Mouse (Mus musculus): ENCODE results near the gene Hoxa10. TPM values are rescaled to one million over a fixed set of nuclear protein-coding genes. Genes with fewer than 3 reads are reported as not detected.

The Hoxa10 gene
- polyA plus RNA-seq, 1 experiment: 15.8 TPM

GRCm38 (mm10) chr6:52247766-52248637, 7.3 kb upstream of the Hoxa10 start:
- no peaks in the 10 kb centered on the region for H3K27me3 ChIP-seq (ENCODE audit: control insufficient read depth, insufficient read depth, insufficient read length)
- peak overlapping the region; percentile 90 for H3K4me3 ChIP-seq

GRCm38 (mm10) chr6:52246916-52247315, 6.3 kb upstream of the Hoxa10 start:
- Histone ChIP-seq H3ac (ENCODE audit: control insufficient read depth, insufficient read length) (peak overlapping the region; percentile 73), H3K4me2 (ENCODE audit: low read depth) (peak overlapping the region; percentile 90), H3K79me2 (ENCODE audit: control insufficient read depth, insufficient read depth) (peaks cover 49% of the 10 kb centered on the region), H3K36me3 (ENCODE audit: control insufficient read depth, insufficient read depth) (no peaks in the 10 kb centered on the region), H3K4me3 (peak overlapping the region; percentile 90), H3K27me3 (ENCODE audit: control insufficient read depth, insufficient read depth, insufficient read length) (no peaks in the 10 kb centered on the region)
- no peak for TF ChIP-seq SRF (IDR thresholded peaks at IDR 0.05; ENCODE audit: control insufficient read depth, insufficient read length, low read depth)
- no peak for TF ChIP-seq USF1 (IDR thresholded peaks at IDR 0.05; ENCODE audit: low read depth)
- TF ChIP-seq E2F4 (IDR thresholded peaks at IDR 0.05; ENCODE audit: insufficient read depth): no peak
- TF ChIP-seq TCF12 (IDR thresholded peaks at IDR 0.05; ENCODE audit: insufficient read depth, poor library complexity, severe bottlenecking): no peak
- no peak for TF ChIP-seq REST (IDR thresholded peaks at IDR 0.05; ENCODE audit: insufficient read depth, insufficient read length)
- no peak for TF ChIP-seq MYOD1 (IDR thresholded peaks at IDR 0.05; ENCODE audit: control insufficient read depth in 1 of 3, insufficient read length in 2 of 3, low read depth in 2 of 3)
- TF ChIP-seq POLR2A (IDR thresholded peaks at IDR 0.05; ENCODE audit: insufficient read length, low read depth): no peak
- TF ChIP-seq POLR2AphosphoS2 (IDR thresholded peaks at IDR 0.05; ENCODE audit: insufficient read length, low read depth): no peak
- no peak for TF ChIP-seq CEBPB (IDR thresholded peaks at IDR 0.05; ENCODE audit: insufficient read depth, poor library complexity, severe bottlenecking)
- no peak for TF ChIP-seq MAX (IDR thresholded peaks at IDR 0.05; ENCODE audit: low read depth)

More at GRCm38 (mm10) chr6:52247766-52248637, 7.3 kb upstream of the Hoxa10 start:
- H3ac ChIP-seq (ENCODE audit: control insufficient read depth, insufficient read length): no peak overlapping the region
- TF ChIP-seq MYOG (IDR thresholded peaks at IDR 0.05; ENCODE audit: control insufficient read depth in 1 of 3, insufficient read depth in 1 of 3, insufficient read length in 2 of 3, low read depth in 2 of 3) (no peak), MAX (IDR thresholded peaks at IDR 0.05; ENCODE audit: low read depth) (no peak), TCF3 (IDR thresholded peaks at IDR 0.05; ENCODE audit: insufficient read length, low read depth) (no peak), POLR2A (IDR thresholded peaks at IDR 0.05; ENCODE audit: insufficient read length, low read depth) (no peak), E2F4 (IDR thresholded peaks at IDR 0.05; ENCODE audit: insufficient read depth) (no peak), SRF (IDR thresholded peaks at IDR 0.05; ENCODE audit: control insufficient read depth, insufficient read length, low read depth) (no peak), REST (IDR thresholded peaks at IDR 0.05; ENCODE audit: insufficient read depth, insufficient read length) (no peak), POLR2AphosphoS2 (IDR thresholded peaks at IDR 0.05; ENCODE audit: insufficient read length, low read depth) (no peak)
- H3K4me2 ChIP-seq (ENCODE audit: low read depth): peak overlapping the region; percentile 90
- H3K79me2 ChIP-seq (ENCODE audit: control insufficient read depth, insufficient read depth): peaks cover 46% of the 10 kb centered on the region
- no peaks in the 10 kb centered on the region for H3K36me3 ChIP-seq (ENCODE audit: control insufficient read depth, insufficient read depth)

GRCm38 (mm10) chr6:52246403-52246803, 5.7 kb upstream of the Hoxa10 start:
- Histone ChIP-seq H3K4me2 (ENCODE audit: low read depth) (peak overlapping the region; percentile 90), H3K36me3 (ENCODE audit: control insufficient read depth, insufficient read depth) (no peaks in the 10 kb centered on the region), H3ac (ENCODE audit: control insufficient read depth, insufficient read length) (peak overlapping the region; percentile 73), H3K79me2 (ENCODE audit: control insufficient read depth, insufficient read depth) (peaks cover 48% of the 10 kb centered on the region), H3K27me3 (ENCODE audit: control insufficient read depth, insufficient read depth, insufficient read length) (no peaks in the 10 kb centered on the region), H3K4me3 (peak overlapping the region; percentile 90)
- no peak for TF ChIP-seq POLR2A (IDR thresholded peaks at IDR 0.05; ENCODE audit: insufficient read length, low read depth)
- TF ChIP-seq POLR2AphosphoS2 (IDR thresholded peaks at IDR 0.05; ENCODE audit: insufficient read length, low read depth): peak; percentile 15
- no peak for TF ChIP-seq SRF (IDR thresholded peaks at IDR 0.05; ENCODE audit: control insufficient read depth, insufficient read length, low read depth)
- no peak for TF ChIP-seq MAX (IDR thresholded peaks at IDR 0.05; ENCODE audit: low read depth)
- TF ChIP-seq MYOG (IDR thresholded peaks at IDR 0.05; ENCODE audit: control insufficient read depth in 1 of 3, insufficient read depth in 1 of 3, insufficient read length in 2 of 3, low read depth in 2 of 3): no peak
- TF ChIP-seq E2F4 (IDR thresholded peaks at IDR 0.05; ENCODE audit: insufficient read depth): no peak

GRCm38 (mm10) chr6:52245757-52246142, 5.1 kb upstream of the Hoxa10 start, which contains the start of gene Hoxa11:
Gene Hoxa11 (minus strand): TSS chr6:52245810.
- Histone ChIP-seq H3ac (ENCODE audit: control insufficient read depth, insufficient read length) (peak within 1 kb of the TSS; percentile 73), H3K4me2 (ENCODE audit: low read depth) (peak within 1 kb of the TSS; percentile 90), H3K79me2 (ENCODE audit: control insufficient read depth, insufficient read depth) (peaks cover 42% of the 10 kb centered on the region), H3K4me3 (peak within 1 kb of the TSS; percentile 90), H3K27me3 (ENCODE audit: control insufficient read depth, insufficient read depth, insufficient read length) (no peaks in the 10 kb centered on the region), H3K36me3 (ENCODE audit: control insufficient read depth, insufficient read depth) (no peaks in the 10 kb centered on the region)
- no peak for TF ChIP-seq MYOG (IDR thresholded peaks at IDR 0.05; ENCODE audit: control insufficient read depth in 1 of 3, insufficient read depth in 1 of 3, insufficient read length in 2 of 3, low read depth in 2 of 3)
- no peak for TF ChIP-seq MYOD1 (IDR thresholded peaks at IDR 0.05; ENCODE audit: control insufficient read depth in 1 of 3, insufficient read length in 2 of 3, low read depth in 2 of 3)
- TF ChIP-seq POLR2A (IDR thresholded peaks at IDR 0.05; ENCODE audit: insufficient read length, low read depth): no peak
- peak; percentile 45 for TF ChIP-seq POLR2AphosphoS2 (IDR thresholded peaks at IDR 0.05; ENCODE audit: insufficient read length, low read depth)
- TF ChIP-seq MAX (IDR thresholded peaks at IDR 0.05; ENCODE audit: low read depth): no peak
- TF ChIP-seq E2F4 (IDR thresholded peaks at IDR 0.05; ENCODE audit: insufficient read depth): no peak
- TF ChIP-seq USF1 (IDR thresholded peaks at IDR 0.05; ENCODE audit: low read depth): peak; percentile 93
- peak; percentile 68; the same call in 1 of the 2 replicates for TF ChIP-seq CEBPB (IDR thresholded peaks at IDR 0.05; ENCODE audit: insufficient read depth, poor library complexity, severe bottlenecking)
